Mouse (Mus musculus) embryonic facial prominence, embryonic 14.5 days (tissue): ENCODE data around the gene Prr14l. TPM values are rescaled to one million over a fixed set of nuclear protein-coding genes. Genes with fewer than 3 reads are reported as not detected.
"Not testable (repeated sequence)": the region's sequence is repeated elsewhere in the genome, so short reads cannot be mapped to it uniquely, and the experiment has no call there.

Experiments
- ATAC-seq: fragments of 200-750 bp; cut with Nextera tagmentation; 2 replicates; pipeline ENCODE4 v1.8.0; 2017; ENCODE audit warnings: low read depth, moderate number of reproducible peaks, moderate TSS enrichment
- DNase-seq: peaks from one replicate; pipeline ENCODE4 v3.0.0-alpha.2; 2015; ENCODE audit warnings: low spot score
- H3K27ac ChIP-seq: fragments of 300-500 bp; sonication (generic); replicated peaks from 2 replicates; pipeline ENCODE4 v1.5.1; 2014; ENCODE audit warnings: low read depth, mild to moderate bottlenecking, low read length, moderate library complexity
- H3K27me3 ChIP-seq: fragments of 300-500 bp; sonication (generic); replicated peaks from 2 replicates; pipeline ENCODE4 v1.6.1; 2014; ENCODE audit warnings: low read length; ENCODE audit not compliant: control insufficient read depth, insufficient read depth
- H3K36me3 ChIP-seq: fragments of 300-500 bp; sonication (generic); 2 replicates; pipeline ENCODE4 v1.6.1; 2014; ENCODE audit warnings: low read length, mixed read lengths; ENCODE audit not compliant: control insufficient read depth, insufficient read depth
- H3K4me1 ChIP-seq: fragments of 300-500 bp; sonication (generic); 2 replicates; pipeline ENCODE4 v1.6.1; 2014; ENCODE audit warnings: antibody characterized with exemption, low read length; ENCODE audit not compliant: control insufficient read depth, insufficient read depth
- H3K4me2 ChIP-seq: fragments of 300-500 bp; sonication (generic); 2 replicates; pipeline ENCODE4 v1.6.1; 2014; ENCODE audit warnings: low read depth, mild to moderate bottlenecking, low read length, moderate library complexity, mixed read lengths
- H3K4me3 ChIP-seq: fragments of 300-500 bp; sonication (generic); 2 replicates; pipeline ENCODE4 v1.5.1; 2014; ENCODE audit warnings: low read depth, mild to moderate bottlenecking, low read length
- H3K9ac ChIP-seq: fragments of 300-500 bp; sonication (generic); 2 replicates; pipeline ENCODE4 v1.6.1; 2014; ENCODE audit warnings: low read depth, mild to moderate bottlenecking, low read length, moderate library complexity, mixed read lengths
- H3K9me3 ChIP-seq: fragments of 300-500 bp; sonication (generic); 2 replicates; pipeline ENCODE4 v1.6.1; 2016; ENCODE audit warnings: low read length; ENCODE audit not compliant: control insufficient read depth
- WGBS: fragments of 180-500 bp; shearing (Covaris S2); extraction: QIAGEN DNeasy Blood & Tissue Kit; methylation state at CpG from one replicate; pipeline ENCODE4 v1.1.7; 2014; 5-methylcytosine and 5-hydroxymethylcytosine counted together
- polyA plus RNA-seq: library from polyadenylated mRNA; unstranded; fragments of >200 nt; fragmentation: Nextera tagmentation; extraction: Ambion mirVana; gene quantifications from 2 replicates; pipeline ENCODE4 v1.2.1, GENCODE M21; 2014

Prr14l gene
- polyA plus RNA-seq, 1 experiment from 2014 or later = 14.0 TPM

DNA sequence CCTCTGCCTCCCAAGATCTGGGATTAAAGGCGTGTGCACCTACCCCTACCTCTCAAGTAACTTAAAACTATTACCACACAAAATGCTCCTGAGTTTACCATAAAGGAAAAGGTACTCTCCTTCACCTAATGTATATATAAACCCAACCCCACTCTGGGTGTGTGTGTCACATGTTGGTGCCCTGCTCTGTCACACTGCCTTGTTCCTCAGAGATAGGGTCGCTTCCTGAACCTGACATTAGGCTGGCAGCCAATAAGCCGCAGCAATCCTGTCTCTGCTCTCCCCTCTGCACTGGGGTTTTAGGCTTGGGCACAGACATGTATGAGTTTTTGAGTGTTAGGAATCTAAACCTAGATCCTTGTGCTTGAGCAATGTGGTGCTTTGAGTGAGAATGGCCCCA is 75.9 kb downstream of the Prr14l start:
- no peak overlapping the region for H3K9ac ChIP-seq
- no peaks in the 10 kb centered on the region for H3K4me1 ChIP-seq
- WGBS = 85% methylated on average over 3 of the region's 3 CpGs
- ATAC-seq (no peak), DNase-seq (no peak)
- no peaks in the 10 kb centered on the region for H3K27me3 ChIP-seq
- H3K4me2 ChIP-seq = no peak overlapping the region
- H3K36me3 ChIP-seq = peaks cover 7% of the 10 kb centered on the region; the same call in 1 of the 2 replicates
- H3K27ac ChIP-seq = no peak overlapping the region
- no peaks in the 10 kb centered on the region for H3K9me3 ChIP-seq
- no peak overlapping the region for H3K4me3 ChIP-seq

DNA sequence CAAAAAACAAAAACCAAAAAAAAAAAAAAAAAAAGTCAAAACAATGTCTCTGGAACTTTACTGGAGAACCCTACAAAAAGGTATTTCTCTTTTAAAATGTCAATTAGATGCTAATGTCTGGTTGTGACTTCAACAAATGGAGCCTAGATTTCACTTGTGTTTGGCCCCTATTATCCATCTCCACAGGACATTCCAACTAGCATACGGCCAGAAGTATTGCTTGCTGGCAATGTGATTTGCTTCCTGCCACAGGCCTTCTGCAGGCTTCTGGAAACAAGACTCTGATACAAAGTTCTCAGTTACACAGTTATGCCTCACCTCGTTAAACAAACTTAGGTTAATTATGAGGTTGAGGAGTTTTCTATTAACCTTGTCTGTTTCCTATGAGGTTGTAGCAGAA is 81.7 kb downstream of the Prr14l start:
- Histone ChIP-seq H3K4me3 (no peak overlapping the region), H3K27ac (no peak overlapping the region), H3K9me3 (no peaks in the 10 kb centered on the region), H3K4me2 (no peak overlapping the region), H3K36me3 (peaks cover 14% of the 10 kb centered on the region; the same call in 1 of the 2 replicates), H3K4me1 (no peaks in the 10 kb centered on the region), H3K9ac (no peak overlapping the region), H3K27me3 (no peaks in the 10 kb centered on the region)
- WGBS = 79% methylated on average over 2 of the region's 2 CpGs
- ATAC-seq (no peak), DNase-seq (no peak)

DNA sequence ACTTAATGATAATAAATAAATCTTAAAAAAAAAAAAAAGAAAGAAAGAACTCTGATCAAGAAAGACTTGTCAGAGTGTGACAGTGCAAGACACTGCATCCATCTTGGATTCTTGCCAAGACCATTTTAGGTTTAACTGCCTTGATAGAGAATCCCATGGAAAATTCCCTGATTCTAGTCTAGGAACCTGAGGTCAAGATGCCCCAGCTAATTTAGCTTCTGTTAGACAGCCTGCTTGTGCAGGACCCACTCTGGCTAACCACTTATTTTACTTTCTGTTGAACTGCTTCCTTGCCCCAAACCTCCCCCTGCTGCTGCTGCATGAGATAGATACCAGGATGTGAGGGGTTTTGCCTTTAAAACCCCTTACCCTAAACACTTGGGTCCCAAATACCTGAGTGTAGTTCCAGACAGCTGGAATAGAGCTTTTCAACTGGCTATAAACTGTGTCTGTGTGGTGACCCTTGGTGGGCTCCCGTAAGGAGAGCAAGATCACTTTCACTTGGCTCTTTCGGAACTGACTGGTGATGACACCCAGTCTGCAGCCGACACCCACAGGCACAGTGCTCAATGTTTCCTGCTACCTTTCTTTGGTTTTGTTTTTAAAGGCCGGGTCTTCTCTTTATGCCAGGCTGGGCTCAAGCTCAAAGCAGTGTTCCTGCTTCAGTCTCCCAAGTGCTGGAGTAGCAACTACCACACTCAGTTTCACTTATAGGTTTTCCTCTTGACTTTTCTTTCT is 86.3 kb downstream of the Prr14l start:
- DNase-seq = no peak
- Histone ChIP-seq H3K27ac (no peak overlapping the region), H3K36me3 (peaks cover 22% of the 10 kb centered on the region), H3K4me1 (no peaks in the 10 kb centered on the region), H3K27me3 (no peaks in the 10 kb centered on the region), H3K4me2 (no peak overlapping the region), H3K9ac (no peak overlapping the region), H3K9me3 (no peaks in the 10 kb centered on the region), H3K4me3 (no peak overlapping the region)
- WGBS = 90% methylated on average over 4 of the region's 4 CpGs
- no peak for ATAC-seq

DNA sequence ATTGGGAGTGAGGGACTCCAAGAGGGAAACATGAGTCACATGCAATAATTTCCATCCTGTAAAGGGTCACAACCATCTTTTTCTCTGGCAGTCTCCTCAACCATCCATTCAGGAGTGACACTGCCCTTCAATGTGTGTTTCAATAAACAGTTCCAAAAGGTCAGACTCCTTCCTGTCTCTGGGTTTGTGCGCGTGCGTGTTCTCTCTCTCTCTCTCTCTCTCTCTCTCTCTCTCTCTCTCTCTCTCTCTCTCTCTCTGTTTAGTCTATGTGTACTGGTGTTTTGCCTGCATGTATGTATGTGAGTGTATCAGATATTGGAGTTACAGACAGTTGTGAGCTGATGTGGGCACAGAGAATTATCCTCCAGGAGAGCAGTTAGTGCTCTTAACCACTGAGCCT is 87.1 kb downstream of the Prr14l start:
- no peak overlapping the region for H3K27ac ChIP-seq
- H3K4me3 ChIP-seq = no peak overlapping the region
- no peaks in the 10 kb centered on the region for H3K9me3 ChIP-seq
- no peaks in the 10 kb centered on the region for H3K4me1 ChIP-seq
- DNase-seq = no peak
- H3K36me3 ChIP-seq = peaks cover 24% of the 10 kb centered on the region
- WGBS = 88% methylated on average over 3 of the region's 3 CpGs
- H3K9ac ChIP-seq = no peak overlapping the region
- ATAC-seq = no peak
- no peaks in the 10 kb centered on the region for H3K27me3 ChIP-seq
- no peak overlapping the region for H3K4me2 ChIP-seq

DNA sequence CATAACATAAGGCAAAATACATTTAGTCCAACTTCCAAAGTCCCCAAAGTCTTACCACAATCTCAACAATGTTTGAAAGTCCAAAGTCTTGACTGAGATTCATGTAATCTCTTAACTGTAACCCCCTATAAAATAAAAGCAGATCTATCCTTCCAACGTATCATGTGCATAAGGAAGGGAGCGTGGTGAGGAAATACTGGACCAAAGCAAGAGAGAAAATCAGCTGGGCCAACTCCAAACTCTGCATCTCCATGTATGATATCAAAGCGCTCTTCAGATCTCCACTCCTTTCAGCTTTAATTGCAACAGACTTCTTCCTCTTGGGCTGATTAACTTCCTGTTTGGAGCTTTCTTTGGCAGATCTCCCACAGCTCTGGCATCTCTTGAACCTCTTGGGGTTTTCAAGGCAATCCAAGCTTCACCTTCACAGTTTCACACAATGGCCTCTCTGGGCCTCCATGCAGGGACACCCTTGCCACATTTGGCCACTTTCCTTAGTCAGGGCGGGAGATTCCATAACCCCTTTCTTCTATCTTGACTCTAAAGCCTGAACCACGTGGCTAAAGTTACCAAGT is 92.4 kb downstream of the Prr14l start:
- Histone ChIP-seq H3K27ac (no peak overlapping the region), H3K9me3 (no peaks in the 10 kb centered on the region), H3K4me3 (no peak overlapping the region), H3K36me3 (peaks cover 32% of the 10 kb centered on the region), H3K4me2 (no peak overlapping the region), H3K27me3 (no peaks in the 10 kb centered on the region), H3K9ac (no peak overlapping the region), H3K4me1 (no peaks in the 10 kb centered on the region)
- DNase-seq = peak; percentile 17
- 86% methylated on average over 5 of the region's 5 CpGs for WGBS
- ATAC-seq = no peak

DNA sequence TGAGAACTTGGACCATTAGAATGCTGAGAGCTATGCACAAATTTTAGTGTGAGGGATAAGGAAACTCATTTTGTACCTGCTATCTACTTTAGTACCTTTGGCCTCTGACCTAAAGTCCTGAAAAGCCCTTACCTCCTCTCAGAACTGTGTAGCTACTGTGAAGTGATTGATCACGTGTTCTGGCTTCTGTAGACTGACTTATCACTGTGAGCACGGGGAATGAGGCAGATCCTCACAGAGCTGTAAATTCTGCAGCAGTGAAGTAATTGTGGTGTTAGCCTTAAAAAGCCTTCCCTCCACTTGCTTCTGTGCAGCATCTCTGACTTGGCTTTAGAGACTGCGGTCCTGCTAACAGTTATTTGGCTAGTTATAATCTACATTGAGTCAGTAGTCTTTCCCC is 93.3 kb downstream of the Prr14l start:
- H3K9me3 ChIP-seq = no peaks in the 10 kb centered on the region
- WGBS = 88% methylated on average over 3 of the region's 3 CpGs

DNA sequence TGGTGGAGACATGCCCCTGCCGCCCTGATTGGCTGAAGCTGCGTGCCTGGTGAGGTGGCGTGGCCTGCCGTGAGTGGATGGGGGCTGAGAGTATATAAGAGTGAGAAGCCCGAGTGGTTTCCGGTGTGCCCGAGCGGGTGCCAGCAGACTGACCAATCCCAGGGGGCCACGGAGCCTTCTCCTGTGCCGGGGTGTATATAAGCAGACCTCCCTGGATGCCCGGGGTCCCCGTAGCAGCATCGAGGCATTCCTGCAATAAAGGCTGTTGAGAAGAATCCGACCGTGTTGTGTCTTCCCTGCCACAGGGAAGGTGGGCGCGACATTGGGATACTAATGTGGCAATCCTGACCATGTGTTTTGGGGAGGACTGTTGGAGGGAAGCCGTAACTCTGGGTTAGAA is 93.7 kb downstream of the Prr14l start:
- not testable (repeated sequence) for H3K9me3 ChIP-seq, ATAC-seq, H3K9ac ChIP-seq, H3K4me1 ChIP-seq, DNase-seq, H3K27me3 ChIP-seq, H3K27ac ChIP-seq, H3K4me3 ChIP-seq, H3K4me2 ChIP-seq
- peaks cover 32% of the 10 kb centered on the region for H3K36me3 ChIP-seq
- WGBS = 95% methylated on average over 14 of the region's 18 CpGs

More for the DNA sequence above, 93.3 kb downstream of the Prr14l start:
- Histone ChIP-seq H3K4me1 (no peaks in the 10 kb centered on the region), H3K4me3 (no peak overlapping the region), H3K4me2 (no peak overlapping the region), H3K9ac (no peak overlapping the region), H3K36me3 (peaks cover 32% of the 10 kb centered on the region), H3K27ac (no peak overlapping the region), H3K27me3 (no peaks in the 10 kb centered on the region)
- DNase-seq (no peak), ATAC-seq (no peak)

DNA sequence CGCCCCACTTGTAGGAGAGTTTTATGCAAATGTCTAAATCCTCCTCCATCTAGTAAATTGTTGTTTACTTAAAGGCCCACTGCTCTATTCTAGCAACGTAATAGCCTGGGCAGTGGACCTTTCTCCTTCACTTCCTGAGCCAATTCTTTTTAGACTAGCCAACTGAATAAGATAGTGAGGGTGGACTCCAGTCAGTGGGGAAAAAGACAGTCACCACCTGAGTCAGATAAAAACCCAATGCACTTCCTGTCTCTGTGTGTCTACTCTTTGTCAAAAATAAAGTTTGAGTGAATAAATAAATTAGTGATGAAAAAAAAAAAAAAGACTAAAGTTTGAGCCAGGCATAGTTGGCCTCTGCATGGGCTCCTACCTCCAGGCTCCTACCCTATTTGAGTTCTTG is 94.4 kb downstream of the Prr14l start:
- DNase-seq = no peak
- no peak for ATAC-seq
- no peaks in the 10 kb centered on the region for H3K27me3 ChIP-seq
- H3K27ac ChIP-seq = no peak overlapping the region
- no peak overlapping the region for H3K4me3 ChIP-seq
- H3K9me3 ChIP-seq = no peaks in the 10 kb centered on the region
- no peak overlapping the region for H3K4me2 ChIP-seq
- WGBS = 74% methylated on average over 2 of the region's 2 CpGs
- H3K4me1 ChIP-seq = no peaks in the 10 kb centered on the region
- no peak overlapping the region for H3K9ac ChIP-seq
- H3K36me3 ChIP-seq = peaks cover 32% of the 10 kb centered on the region

DNA sequence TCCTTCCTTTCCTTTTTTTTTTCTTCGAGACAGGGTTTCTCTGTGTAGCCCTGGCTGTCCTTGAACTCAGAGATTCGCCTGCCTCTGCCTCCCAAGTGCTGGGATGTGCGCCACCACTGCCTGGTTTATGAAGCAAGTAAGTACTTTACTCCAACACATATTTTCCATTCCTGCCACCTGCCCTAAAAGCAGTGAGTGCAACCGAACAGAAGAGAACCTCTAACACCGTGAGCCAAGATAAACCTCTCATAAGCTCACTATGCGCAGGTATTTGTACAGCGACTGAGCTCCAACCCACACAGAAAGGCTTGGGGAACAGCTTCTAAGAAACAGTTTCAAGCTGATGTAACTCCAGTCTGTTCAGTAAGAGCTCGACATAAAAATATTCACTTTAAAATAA is 97.9 kb downstream of the Prr14l start:
- H3K9me3 ChIP-seq = no peaks in the 10 kb centered on the region
- H3K27me3 ChIP-seq = no peaks in the 10 kb centered on the region
- no peaks in the 10 kb centered on the region for H3K4me1 ChIP-seq
- ATAC-seq (no peak), DNase-seq (no peak)
- no peaks in the 10 kb centered on the region for H3K36me3 ChIP-seq
- H3K4me3 ChIP-seq = no peak overlapping the region
- no peak overlapping the region for H3K4me2 ChIP-seq
- H3K9ac ChIP-seq = no peak overlapping the region
- 94% methylated on average over 8 of the region's 8 CpGs for WGBS
- H3K27ac ChIP-seq = no peak overlapping the region
